Mouse (Mus musculus) kidney, postnatal 10 days (tissue): Measurements from ENCODE around the gene Nfkbiz.
A peak's percentile ranks its signal among the peaks of the same experiment; 100 is the strongest.

Experiments
- DNase-seq: peaks from one replicate; pipeline ENCODE4 v3.0.0; 2021; ENCODE audit warnings: mixed read lengths

Gene Nfkbiz

GRCm38 (mm10) chr16:55798845-55799244, 39.9 kb downstream of the Nfkbiz start:
- DNase-seq: no peak

GRCm38 (mm10) chr16:55790326-55790725, 48.4 kb downstream of the Nfkbiz start:
- no peak for DNase-seq

GRCm38 (mm10) chr16:55789291-55789690, 49.4 kb downstream of the Nfkbiz start:
- DNase-seq: peak; percentile 16

DNA sequence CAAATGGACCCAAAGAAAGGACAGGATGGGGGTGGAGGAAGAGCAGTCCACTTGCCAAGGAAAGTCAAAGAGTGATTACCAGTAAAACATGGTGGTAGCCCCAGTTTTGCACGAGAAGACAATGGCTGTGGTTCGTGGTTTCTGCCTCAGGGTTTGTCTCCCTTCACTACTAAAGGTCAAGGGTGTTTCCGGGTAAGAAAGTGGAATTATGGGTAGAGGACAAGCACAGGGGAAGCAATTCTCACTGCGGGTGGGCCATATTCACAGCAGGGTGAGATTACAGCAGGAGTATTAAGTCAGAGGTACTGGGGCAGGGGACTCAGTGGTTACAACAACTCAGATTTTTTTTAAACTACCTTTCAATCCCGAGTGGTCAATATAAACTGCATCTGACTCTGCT, 50.0 kb downstream of the Nfkbiz start:
- no peak for DNase-seq

GRCm38 (mm10) chr16:55787385-55788072, 51.2 kb downstream of the Nfkbiz start:
- DNase-seq: no peak

GRCm38 (mm10) chr16:55784379-55784778, 54.3 kb downstream of the Nfkbiz start:
- no peak for DNase-seq

DNA sequence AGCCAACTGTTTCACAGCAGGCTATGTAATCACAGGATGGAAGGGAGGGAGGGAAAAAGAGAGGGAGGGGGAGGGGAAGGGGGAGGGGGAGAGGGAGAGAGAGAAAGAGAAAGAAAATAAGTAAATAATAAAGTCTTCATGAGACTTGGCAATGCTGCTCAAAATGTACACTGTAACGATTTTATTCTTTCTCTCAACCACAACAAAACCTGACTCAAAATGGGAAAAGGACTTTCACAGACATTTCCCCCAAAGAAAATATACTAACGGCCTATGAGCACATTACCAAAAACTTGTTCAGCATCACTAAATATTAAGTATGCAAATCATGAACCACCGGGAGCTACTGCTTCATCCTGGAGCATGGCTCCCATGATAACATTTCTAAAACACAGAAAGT, 54.8 kb downstream of the Nfkbiz start:
- DNase-seq: no peak

DNA sequence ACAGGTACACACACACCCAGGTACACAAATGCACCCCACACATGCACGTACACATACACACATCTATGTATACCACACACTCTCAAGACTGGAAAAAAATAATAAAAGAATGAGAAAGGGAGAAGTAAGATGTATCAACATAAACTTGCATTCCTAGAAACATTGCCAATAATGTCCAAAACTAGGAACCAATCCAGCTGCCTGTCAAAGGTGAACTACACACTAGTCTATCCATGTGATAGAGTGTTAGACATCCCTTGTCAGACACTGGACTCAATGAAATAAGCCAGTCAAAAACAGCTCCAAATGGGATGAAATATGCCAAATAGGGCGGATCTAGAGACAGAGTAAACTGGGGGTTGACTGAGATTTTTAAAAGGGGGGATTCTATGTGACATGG, 55.8 kb downstream of the Nfkbiz start:
- no peak for DNase-seq

GRCm38 (mm10) chr16:55781809-55782208, 56.9 kb downstream of the Nfkbiz start:
- no peak for DNase-seq

DNA sequence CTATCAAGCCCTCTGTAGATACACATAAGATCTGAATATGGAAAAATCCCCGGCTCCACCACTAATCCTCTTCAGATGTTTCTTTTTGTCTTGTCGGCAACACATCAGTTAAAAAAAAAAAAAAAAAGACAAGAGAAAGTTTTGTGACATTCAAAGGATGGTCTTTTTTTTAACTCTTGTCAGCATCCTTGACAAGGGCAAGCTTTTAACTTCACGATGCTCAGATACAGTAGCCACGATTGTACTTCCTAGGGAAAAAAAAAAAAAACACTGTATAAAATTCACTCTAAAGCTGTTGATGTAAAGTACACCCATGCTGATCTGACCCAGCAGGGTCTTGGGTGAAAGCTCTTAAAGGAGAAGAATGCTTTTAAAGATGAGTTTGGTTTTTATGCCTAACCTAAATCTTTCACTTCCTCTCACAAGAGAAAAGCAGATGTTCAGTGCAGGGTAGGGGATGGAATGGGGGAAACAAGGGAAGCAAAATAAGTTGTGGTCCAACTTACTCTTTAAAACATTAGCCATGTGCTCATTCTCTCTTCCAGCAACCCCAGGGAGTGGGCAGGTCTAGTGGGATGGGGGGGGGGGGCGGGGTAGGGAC, 57.6 kb downstream of the Nfkbiz start:
- DNase-seq: no peak

DNA sequence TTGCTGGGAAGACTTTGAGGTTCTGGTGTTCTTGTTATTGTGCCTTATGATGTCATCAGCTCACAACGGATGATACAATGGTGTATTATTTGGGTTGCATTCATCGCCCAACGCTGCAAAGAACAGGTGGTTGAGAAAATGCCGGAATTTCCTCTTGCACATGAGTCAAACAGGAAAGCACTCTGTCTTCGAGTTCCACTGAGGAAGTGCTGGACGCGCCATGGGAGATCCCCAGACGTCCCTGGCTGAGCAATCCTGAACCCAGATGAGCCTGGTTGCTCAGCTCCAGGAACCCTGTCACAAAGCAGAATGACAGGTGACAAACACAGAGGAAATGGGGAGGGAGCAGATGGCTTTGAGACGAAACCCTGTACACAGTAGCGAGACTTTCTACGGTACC, 62.4 kb downstream of the Nfkbiz start:
- DNase-seq: no peak

DNA sequence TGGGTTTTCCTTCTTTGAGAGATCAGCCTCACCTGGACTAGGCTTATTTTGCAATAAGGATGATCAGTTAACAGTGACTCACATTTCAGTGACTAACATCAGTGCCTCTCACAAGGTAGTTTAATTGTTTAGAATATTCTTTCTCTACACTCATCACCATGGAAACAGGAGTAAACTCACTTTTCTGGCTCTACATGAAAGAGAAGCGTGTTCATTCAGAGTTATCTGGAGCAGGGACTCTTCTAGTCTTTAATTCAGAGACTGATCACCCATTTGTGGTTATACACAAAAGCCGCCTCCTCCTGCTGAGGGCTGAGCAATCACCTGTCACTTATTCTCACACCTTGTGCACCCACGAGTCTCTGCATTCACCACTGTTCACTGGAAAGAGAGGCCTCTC, 68.5 kb downstream of the Nfkbiz start:
- DNase-seq: no peak
